In genomic region chr5:121757900-121758299, GRCm38 (mm10) we compare ENCODE assay signal across 15 mouse cellular contexts. TPM values are rescaled to one million over a fixed set of nuclear protein-coding genes. Genes with fewer than 3 reads are reported as not detected.
DNase-seq lines count a peak whose midpoint lies in the region; ATAC-seq and TF ChIP-seq lines count a peak whose summit lies in the region.
"Had no signal": no experiment of that assay in that cellular context is flagged by ENCODE, and none has a peak within 500 bp of the region (broad histone marks: within the 10 kb centered on the region; RNA-seq: fewer than 3 reads in every experiment).

No protein-coding gene starts in this region.

- H3K27me3 ChIP-seq in forebrain, embryonic 14.5 days (replicated peaks; ENCODE audit: control insufficient read depth, insufficient read depth, low read length), result no peaks in the 10 kb centered on the region
- H3K27me3 ChIP-seq in forebrain, embryonic 16.5 days (replicated peaks; ENCODE audit: control insufficient read depth, insufficient read depth, low read length), result no peaks in the 10 kb centered on the region
- H3K27me3 ChIP-seq in midbrain, embryonic 12.5 days, result no peaks in the 10 kb centered on the region
- H3K27me3 ChIP-seq in midbrain, embryonic 16.5 days (ENCODE audit: control insufficient read depth, insufficient read depth, low read depth, low read length), result no peaks in the 10 kb centered on the region
- H3K27me3 ChIP-seq in stomach, postnatal 0 days (ENCODE audit: control insufficient read depth, insufficient read depth, low read length), result no peaks in the 10 kb centered on the region
- H3K27me3 ChIP-seq: kidney, embryonic 15.5 days; limb, embryonic 15.5 days; megakaryocyte, embryonic 14.5 days had no signal

- 73% methylated on average over 2 of the region's 2 CpGs for WGBS in forebrain, embryonic 14.5 days
- 65% methylated on average over 2 of the region's 2 CpGs for WGBS in forebrain, embryonic 16.5 days
- 31% methylated on average over 2 of the region's 2 CpGs for WGBS in midbrain, embryonic 12.5 days
- WGBS in midbrain, embryonic 16.5 days, result 23% methylated on average over 2 of the region's 2 CpGs
- WGBS in stomach, postnatal 0 days, result 62% methylated on average over 2 of the region's 2 CpGs

- H3K27ac ChIP-seq in forebrain, embryonic 14.5 days (ENCODE audit: low read depth, low read length), result 0 out of 2 replicates have a peak overlapping the region, but pooled peaks have one; percentile 22
- no peak overlapping the region for H3K27ac ChIP-seq in forebrain, embryonic 16.5 days (ENCODE audit: low read length)
- H3K27ac ChIP-seq in midbrain, embryonic 12.5 days (replicated peaks), result peak overlapping the region; percentile 26; the same call in 1 of the 2 replicates
- H3K27ac ChIP-seq in midbrain, embryonic 16.5 days (ENCODE audit: low read length), result no peak overlapping the region
- H3K27ac ChIP-seq in stomach, postnatal 0 days (replicated peaks), result no peak overlapping the region
- H3K27ac ChIP-seq: kidney, embryonic 15.5 days; limb, embryonic 15.5 days had no signal

- H3K4me3 ChIP-seq in forebrain, embryonic 14.5 days (ENCODE audit: low read depth, low read length), result no peak overlapping the region
- H3K4me3 ChIP-seq in forebrain, embryonic 16.5 days (replicated peaks; ENCODE audit: low read length), result no peak overlapping the region
- H3K4me3 ChIP-seq in midbrain, embryonic 12.5 days, result no peak overlapping the region
- H3K4me3 ChIP-seq in midbrain, embryonic 16.5 days (ENCODE audit: low read depth, low read length), result no peak overlapping the region
- no peak overlapping the region for H3K4me3 ChIP-seq in stomach, postnatal 0 days (ENCODE audit: low read depth, low read length)
- H3K4me3 ChIP-seq: kidney, embryonic 15.5 days; limb, embryonic 15.5 days; megakaryocyte, embryonic 14.5 days had no signal

- H3K4me1 ChIP-seq in forebrain, embryonic 14.5 days (ENCODE audit: control insufficient read depth, insufficient read depth, low read length), result no peaks in the 10 kb centered on the region
- H3K4me1 ChIP-seq in forebrain, embryonic 16.5 days (replicated peaks; ENCODE audit: control insufficient read depth, insufficient read depth, low read length), result no peaks in the 10 kb centered on the region
- H3K4me1 ChIP-seq in midbrain, embryonic 12.5 days, result 0 out of 2 replicates have a peak, but pooled peaks cover 3% of the 10 kb centered on the region
- no peaks in the 10 kb centered on the region for H3K4me1 ChIP-seq in midbrain, embryonic 16.5 days (ENCODE audit: control insufficient read depth, insufficient read depth, low read length)
- no peaks in the 10 kb centered on the region for H3K4me1 ChIP-seq in stomach, postnatal 0 days (replicated peaks; ENCODE audit: control insufficient read depth, insufficient read depth)
- H3K4me1 ChIP-seq: kidney, embryonic 15.5 days had no signal

- no peaks in the 10 kb centered on the region for H3K9me3 ChIP-seq in forebrain, embryonic 14.5 days (replicated peaks; ENCODE audit: control insufficient read depth, low read length)
- H3K9me3 ChIP-seq in forebrain, embryonic 16.5 days (ENCODE audit: control insufficient read depth, low read length), result no peaks in the 10 kb centered on the region
- no peaks in the 10 kb centered on the region for H3K9me3 ChIP-seq in midbrain, embryonic 12.5 days
- H3K9me3 ChIP-seq in midbrain, embryonic 16.5 days (replicated peaks; ENCODE audit: control insufficient read depth, low read length, poor library complexity, severe bottlenecking), result no peaks in the 10 kb centered on the region
- no peaks in the 10 kb centered on the region for H3K9me3 ChIP-seq in stomach, postnatal 0 days (ENCODE audit: control insufficient read depth, low read length)
- H3K9me3 ChIP-seq: kidney, embryonic 15.5 days; limb, embryonic 15.5 days; megakaryocyte, embryonic 14.5 days had no signal

- peaks cover 30% of the 10 kb centered on the region for H3K36me3 ChIP-seq in forebrain, embryonic 14.5 days (ENCODE audit: control insufficient read depth, insufficient read depth, low read length)
- no peaks in the 10 kb centered on the region for H3K36me3 ChIP-seq in forebrain, embryonic 16.5 days (ENCODE audit: control insufficient read depth, insufficient read depth)
- peaks cover 27% of the 10 kb centered on the region for H3K36me3 ChIP-seq in midbrain, embryonic 12.5 days
- H3K36me3 ChIP-seq in midbrain, embryonic 16.5 days (ENCODE audit: control insufficient read depth, insufficient read depth, low read length), result no peaks in the 10 kb centered on the region
- H3K36me3 ChIP-seq in stomach, postnatal 0 days (ENCODE audit: control insufficient read depth, insufficient read depth, low read length), result peaks cover 13% of the 10 kb centered on the region; the same call in 1 of the 2 replicates

- no peak for TF ChIP-seq CTCF in stomach, postnatal 0 days (IDR thresholded peaks at IDR 0.05; ENCODE audit: low read depth)

- H3K9ac ChIP-seq in forebrain, embryonic 14.5 days (ENCODE audit: low read length), result no peak overlapping the region
- no peak overlapping the region for H3K9ac ChIP-seq in forebrain, embryonic 16.5 days (replicated peaks; ENCODE audit: low read depth, low read length)
- no peak overlapping the region for H3K9ac ChIP-seq in midbrain, embryonic 12.5 days (replicated peaks)
- H3K9ac ChIP-seq in midbrain, embryonic 16.5 days (ENCODE audit: low read depth, low read length), result no peak overlapping the region
- H3K9ac ChIP-seq in stomach, postnatal 0 days (ENCODE audit: low read length), result no peak overlapping the region
- H3K9ac ChIP-seq: kidney, embryonic 15.5 days; limb, embryonic 15.5 days; lung, embryonic 14.5 days had no signal

- no peak for DNase-seq in forebrain, embryonic 14.5 days (ENCODE audit: low spot score)
- peak; percentile 20 for DNase-seq in neural tube, embryonic 10.5 days (ENCODE audit: extremely low spot score, low spot score)
- DNase-seq in heart, postnatal 10 days, result no peak
- DNase-seq in stomach, postnatal 0 days (ENCODE audit: low spot score), result no peak
- DNase-seq in ovary, postnatal 14 days (ENCODE audit: low spot score), result no peak
- DNase-seq: cerebellum, postnatal 25 days; lung, embryonic 14.5 days; right cerebral cortex, postnatal 4 days; thymus, postnatal 14 days had no signal

- no peak for ATAC-seq in forebrain, embryonic 14.5 days
- no peak for ATAC-seq in forebrain, embryonic 16.5 days
- ATAC-seq in midbrain, embryonic 12.5 days (ENCODE audit: low FRiP score, low read depth), result no peak
- ATAC-seq in midbrain, embryonic 16.5 days, result no peak
- no peak for ATAC-seq in stomach, postnatal 0 days (ENCODE audit: low FRiP score, low TSS enrichment)

- TF ChIP-seq EP300 in stomach, postnatal 0 days (optimal IDR thresholded peaks at IDR 0.05), result no peak

- intact Hi-C loops in heart, postnatal 10 days (cut with DNase I), result no loop called here

- H3K4me2 ChIP-seq in forebrain, embryonic 14.5 days (ENCODE audit: low read length), result no peak overlapping the region
- H3K4me2 ChIP-seq in forebrain, embryonic 16.5 days (ENCODE audit: low read length), result no peak overlapping the region
- no peak overlapping the region for H3K4me2 ChIP-seq in midbrain, embryonic 12.5 days (replicated peaks)
- no peak overlapping the region for H3K4me2 ChIP-seq in midbrain, embryonic 16.5 days (ENCODE audit: low read length)
- no peak overlapping the region for H3K4me2 ChIP-seq in stomach, postnatal 0 days (replicated peaks; ENCODE audit: low read depth)
- H3K4me2 ChIP-seq: kidney, embryonic 15.5 days; limb, embryonic 15.5 days; lung, embryonic 14.5 days had no signal

RNA-seq across cellular contexts. Expression of gene Atxn2, which starts 46.8 kb away (rescaled TPM):
- polyA plus RNA-seq in forebrain, embryonic 14.5 days (2014; fragmentation: Nextera tagmentation; extraction: Ambion mirVana), result 43.5 and 49.5 TPM in 2 replicates
- polyA plus RNA-seq in forebrain, embryonic 16.5 days (2015; fragmentation: Nextera tagmentation; extraction: Ambion mirVana), result 55.8 and 58.3 TPM in 2 replicates
- polyA plus RNA-seq in midbrain, embryonic 12.5 days (2016; fragmentation: Nextera tagmentation; extraction: Ambion mirVana), result 68.1 and 77.6 TPM in 2 replicates
- 60.1 and 65.5 TPM in 2 replicates for polyA plus RNA-seq in midbrain, embryonic 16.5 days (2015; fragmentation: Nextera tagmentation; extraction: Ambion mirVana)
- 100 to 1,000 TPM; 173 to 177 TPM for total RNA-seq in heart, postnatal 10 days (2021)
- polyA plus RNA-seq in stomach, postnatal 0 days (2015; fragmentation: Nextera tagmentation; extraction: Ambion mirVana), result 30.5 and 35.6 TPM in 2 replicates

Comparison
In these comparisons a context has a peak if more than half of its experiments do, and no peak if none do; other contexts are left out.
1. H3K27ac ChIP-seq: peak in forebrain, embryonic 14.5 days (single experiment) and midbrain, embryonic 12.5 days (single experiment); none in forebrain, embryonic 16.5 days (single experiment), midbrain, embryonic 16.5 days (single experiment) and stomach, postnatal 0 days (single experiment).